Mouse (Mus musculus): ENCODE measurements around the gene Pou2f2.
A peak's percentile ranks its signal among the peaks of the same experiment; 100 is the strongest.

Pou2f2 gene

DNA sequence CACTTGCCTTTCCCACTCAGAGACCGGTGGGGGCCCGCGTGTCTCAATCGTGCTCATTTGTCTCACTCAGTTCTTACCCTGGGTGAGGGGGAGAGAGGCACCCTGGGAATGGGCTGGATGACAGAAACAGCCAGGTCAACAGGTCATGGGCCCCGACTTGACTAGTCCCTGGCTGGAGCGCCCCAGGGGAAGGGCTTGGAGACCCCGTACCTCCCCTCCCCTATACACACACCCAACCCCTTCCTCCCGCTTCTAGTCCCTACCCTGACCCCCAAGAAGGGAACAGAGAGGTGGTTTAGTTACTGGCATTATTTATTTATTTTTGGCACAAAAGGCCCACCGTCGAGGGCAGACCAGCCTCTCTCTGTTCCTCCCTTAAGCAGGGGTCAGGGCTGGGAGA, 91.0 kb downstream of the Pou2f2 start:
- no peak for DNase-seq

DNA sequence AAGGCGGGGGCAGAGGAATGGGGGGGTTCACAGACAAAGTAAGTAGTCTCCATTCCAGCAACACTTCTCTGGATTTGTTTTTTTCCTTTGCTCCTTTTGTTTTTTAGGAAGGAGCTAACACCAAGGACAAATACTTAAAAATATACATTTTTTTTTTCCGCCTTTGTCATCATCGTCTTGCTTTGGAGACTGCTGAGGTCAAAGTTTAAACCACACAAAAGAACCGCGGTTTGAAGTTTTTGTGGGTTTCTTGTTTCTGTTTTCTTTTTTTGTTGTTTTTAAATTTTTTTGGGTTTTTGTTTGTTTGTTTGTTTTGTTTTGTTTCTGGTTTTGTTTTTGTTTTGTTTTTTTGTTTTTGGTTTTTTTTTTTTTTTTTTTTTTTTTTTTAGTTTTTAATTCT, 91.6 kb downstream of the Pou2f2 start:
- DNase-seq = no peak

DNA sequence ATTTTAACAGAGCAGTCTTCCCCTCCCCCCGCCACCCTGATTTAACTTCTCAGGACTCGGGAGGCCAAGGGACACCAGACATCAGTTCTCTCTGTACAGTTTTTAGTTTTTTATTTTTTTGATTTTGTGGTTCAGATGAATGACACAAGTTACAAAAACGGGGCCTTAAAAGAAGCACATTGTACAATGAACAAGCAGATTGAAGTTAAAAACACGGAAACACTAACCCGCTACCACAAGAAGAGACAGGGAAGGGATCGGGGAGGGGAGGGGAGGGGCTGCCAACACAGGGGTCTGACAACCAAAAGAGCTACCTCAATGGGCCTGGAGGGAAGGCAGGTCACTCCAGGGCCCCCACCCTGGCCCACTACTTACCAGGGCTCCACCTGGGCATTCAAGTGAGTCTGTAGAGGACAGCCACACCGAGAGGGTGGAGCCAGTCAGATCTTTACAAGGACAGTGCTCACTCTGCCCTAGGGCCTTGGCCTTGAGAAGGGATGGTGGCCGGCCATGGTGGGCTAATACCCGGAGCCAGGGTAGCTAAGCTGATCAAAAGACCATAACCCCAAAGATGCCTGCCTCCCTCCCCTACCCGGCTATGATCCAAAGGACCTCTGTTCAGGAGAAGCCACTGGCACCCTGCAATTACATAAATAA, 92.1 kb downstream of the Pou2f2 start:
- no peak for DNase-seq

DNA sequence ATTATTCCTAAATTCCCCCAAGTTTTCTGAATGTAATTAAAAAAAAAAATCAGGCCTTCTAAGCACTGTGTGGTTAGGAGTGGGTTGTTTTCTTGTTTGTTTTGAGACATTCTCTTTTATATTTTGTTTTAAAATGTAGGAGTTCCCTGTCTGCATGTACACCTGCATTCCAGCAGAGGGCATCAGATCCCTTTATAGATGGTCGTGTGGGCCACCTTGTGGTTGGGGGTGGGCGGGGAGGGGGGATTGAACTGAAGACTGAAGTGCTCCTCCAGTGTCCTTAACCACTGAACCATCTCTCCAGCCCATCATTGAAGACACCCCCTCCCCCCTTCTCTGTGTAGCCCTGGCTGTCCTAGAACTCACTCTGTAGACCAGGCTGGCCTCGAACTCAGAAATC, 92.9 kb downstream of the Pou2f2 start:
- no peak for DNase-seq

DNA sequence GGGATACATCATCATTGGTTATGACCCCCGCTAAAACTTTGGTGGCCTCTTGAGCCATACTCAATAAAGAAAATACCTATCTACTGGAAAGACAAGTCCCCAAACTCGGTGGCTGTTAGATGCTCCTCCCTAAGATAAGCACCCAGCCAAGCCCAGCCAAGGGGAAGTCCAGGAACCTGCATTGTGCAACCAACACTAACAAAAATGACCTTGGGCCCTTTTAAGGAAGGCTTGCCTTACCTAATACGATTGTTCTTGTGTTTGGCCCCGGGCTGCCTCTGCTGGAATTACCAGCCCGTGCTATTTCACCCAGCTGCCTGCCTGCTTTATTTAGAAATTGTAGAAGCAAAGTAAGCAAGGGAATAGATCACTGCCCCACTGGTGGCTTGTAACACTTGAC, 94.9 kb downstream of the Pou2f2 start:
- DNase-seq = no peak

DNA sequence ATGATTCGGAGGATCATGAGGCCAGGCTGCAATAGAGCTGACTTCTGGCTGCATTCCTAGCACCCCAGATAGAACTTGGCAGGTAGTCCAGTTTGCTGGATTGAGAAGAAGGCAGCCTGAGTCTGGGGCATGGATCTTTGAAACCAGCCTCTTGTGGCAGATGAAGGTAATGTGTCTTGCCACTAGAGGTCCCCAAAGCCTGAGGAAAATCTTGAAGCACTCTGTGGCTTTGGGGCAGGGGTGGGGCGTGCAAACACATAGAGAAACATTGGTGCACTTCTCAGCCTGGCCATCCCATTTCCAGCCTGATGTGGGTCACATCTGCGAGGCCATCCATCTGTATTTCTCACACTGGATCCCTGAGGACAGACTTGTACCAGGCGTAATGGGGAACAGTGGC, 97.0 kb downstream of the Pou2f2 start:
- DNase-seq = peak; percentile 34

DNA sequence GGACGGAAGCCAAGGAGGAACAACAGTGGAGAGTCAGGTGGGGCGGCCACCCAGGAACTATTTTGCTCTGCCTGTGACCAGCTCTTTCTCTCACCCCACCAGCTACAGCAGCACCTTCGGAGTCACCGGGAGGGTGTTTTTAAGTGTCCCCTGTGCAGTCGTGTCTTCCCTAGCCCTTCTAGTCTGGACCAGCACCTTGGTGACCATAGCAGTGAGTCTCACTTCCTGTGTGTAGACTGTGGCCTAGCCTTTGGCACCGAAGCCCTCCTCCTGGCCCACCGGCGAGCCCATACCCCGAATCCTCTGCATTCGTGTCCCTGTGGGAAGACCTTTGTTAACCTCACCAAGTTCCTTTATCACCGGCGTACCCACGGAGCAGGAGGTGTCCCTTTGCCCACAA, 99.1 kb downstream of the Pou2f2 start:
- DNase-seq = no peak

DNA sequence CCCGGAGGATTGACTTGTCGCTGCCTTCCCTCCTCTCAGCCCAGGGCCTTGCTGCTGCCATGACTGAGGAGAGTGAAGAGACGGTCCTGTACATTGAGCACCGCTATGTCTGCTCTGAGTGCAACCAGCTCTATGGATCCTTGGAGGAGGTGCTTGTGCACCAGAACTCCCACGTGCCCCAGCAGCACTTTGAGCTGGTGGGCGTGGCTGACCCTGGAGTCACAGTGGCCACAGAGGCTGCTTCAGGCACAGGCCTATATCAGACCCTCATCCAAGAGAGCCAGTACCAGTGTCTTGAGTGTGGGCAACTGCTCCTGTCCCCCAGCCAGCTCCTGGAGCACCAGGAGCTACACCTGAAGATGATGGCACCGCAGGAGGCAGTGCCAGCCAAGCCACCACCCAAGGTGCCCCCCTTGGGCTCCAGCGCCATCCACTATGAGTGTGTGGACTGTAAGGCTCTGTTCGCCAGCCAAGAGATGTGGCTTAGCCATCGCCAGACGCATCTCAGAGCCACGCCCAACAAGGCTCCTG, 100.0 kb downstream of the Pou2f2 start:
- DNase-seq = no peak

GRCm38 (mm10) chr7:25077414-25077755, 102.1 kb downstream of the Pou2f2 start:
- DNase-seq = no peak

DNA sequence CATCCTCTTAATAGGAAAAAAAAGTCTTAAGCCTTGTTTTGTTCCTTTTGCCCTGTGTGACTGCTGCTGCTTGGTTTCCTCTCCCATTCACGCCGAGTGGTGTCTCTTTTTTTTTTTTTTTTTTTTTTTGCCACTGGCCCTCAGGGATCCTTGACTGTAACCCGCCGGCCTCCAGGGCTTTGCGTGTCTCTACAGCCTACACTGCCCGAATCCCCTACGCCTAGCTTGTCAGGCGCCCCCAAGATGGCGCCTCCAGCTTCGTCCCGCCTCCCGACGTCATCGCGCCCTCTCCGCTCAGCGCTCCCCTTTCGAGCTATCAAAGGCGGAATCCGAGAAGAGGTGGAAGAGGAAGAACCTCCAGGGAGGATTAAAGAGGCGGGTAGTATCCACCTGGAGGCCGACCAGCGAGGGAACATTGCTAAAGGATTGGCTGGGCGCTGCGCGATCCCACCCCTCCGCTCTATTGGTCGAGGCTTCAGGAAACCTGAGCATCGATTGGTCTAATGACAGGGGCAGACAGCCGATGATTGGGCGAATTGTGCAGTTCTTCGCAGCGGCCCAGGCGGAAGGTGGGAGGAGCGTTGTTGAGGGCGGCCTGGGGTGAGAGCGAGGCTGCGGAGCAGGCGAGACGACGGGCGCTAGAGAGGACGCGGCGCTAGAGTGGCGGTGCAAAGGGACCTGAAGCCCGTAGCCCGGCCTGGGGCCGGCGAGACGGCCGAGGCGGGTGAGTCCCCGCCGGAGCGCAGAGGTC, 102.7 kb downstream of the Pou2f2 start:
- peak; percentile 95 for DNase-seq

GRCm38 (mm10) chr7:25076296-25076662, 103.2 kb downstream of the Pou2f2 start:
- DNase-seq = peak; percentile 35

DNA sequence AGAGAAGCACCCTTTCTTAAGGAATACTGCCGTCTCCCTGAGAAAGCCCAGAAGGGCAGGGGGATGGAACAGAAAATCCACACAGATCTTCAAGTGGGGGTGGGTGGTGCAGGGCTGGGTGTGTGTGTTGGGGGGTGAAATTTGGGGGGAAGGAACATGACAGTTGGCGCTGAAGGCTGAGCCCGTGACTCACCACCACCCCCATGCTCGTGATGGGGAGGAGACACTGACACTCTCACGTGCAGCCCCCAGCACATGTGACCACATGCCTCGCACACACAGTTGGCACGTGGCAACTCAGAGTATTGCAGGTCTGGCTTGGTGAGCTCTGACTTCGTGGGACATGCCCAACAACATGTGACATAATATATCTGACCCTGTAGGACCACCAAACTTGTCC, 105.6 kb downstream of the Pou2f2 start:
- DNase-seq = no peak

- DNase-seq = peak; percentile 57
Measured at GRCm38 (mm10) chr7:25072716-25073390, 106.7 kb downstream of the Pou2f2 start.

GRCm38 (mm10) chr7:25071979-25072715, 107.4 kb downstream of the Pou2f2 start, which contains the start of the genes Grik5 and Zfp574:
Grik5 (minus strand) TSS chr7:25072346.
Zfp574 (plus strand) TSS chr7:25072567.
- peak; percentile 46 for DNase-seq

GRCm38 (mm10) chr7:25068724-25069123, 110.8 kb downstream of the Pou2f2 start:
- no peak for DNase-seq

DNA sequence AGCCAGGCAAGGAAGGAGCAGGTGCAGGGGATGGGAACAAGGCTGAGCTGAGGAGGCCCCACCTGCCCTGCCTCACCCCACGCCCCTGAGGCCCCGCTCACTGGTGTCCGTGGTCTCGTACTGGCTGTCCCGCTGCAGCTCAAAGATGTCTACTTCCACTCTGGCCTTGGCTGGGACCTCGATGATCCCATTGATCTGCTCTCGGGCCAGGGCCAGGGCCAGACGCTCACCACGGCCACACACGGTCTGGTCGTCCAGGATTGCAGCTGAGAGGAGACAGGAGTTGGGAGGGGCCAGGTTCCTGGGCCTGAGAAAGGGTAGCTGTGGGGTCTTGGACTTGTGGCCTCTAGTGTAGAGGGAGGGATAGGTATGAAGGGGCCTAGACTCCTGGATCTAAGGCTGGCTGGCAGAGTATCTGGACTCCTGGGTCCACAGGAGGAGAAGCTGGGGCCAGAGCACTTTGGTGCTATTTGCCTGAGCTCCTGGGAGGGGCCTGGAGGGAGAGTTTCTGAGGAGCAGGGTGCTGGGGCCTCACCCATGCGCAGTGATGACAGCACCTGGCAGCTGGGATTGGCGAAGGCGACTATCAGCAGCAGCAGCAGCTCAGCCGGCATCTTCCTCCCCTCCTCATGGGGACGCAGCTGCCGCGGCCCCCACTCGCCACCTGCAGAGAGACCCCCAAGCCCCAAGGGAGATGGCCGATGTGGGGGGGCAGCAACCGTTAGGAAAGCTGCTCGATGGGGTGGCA, 111.4 kb downstream of the Pou2f2 start:
- DNase-seq = no peak

DNA sequence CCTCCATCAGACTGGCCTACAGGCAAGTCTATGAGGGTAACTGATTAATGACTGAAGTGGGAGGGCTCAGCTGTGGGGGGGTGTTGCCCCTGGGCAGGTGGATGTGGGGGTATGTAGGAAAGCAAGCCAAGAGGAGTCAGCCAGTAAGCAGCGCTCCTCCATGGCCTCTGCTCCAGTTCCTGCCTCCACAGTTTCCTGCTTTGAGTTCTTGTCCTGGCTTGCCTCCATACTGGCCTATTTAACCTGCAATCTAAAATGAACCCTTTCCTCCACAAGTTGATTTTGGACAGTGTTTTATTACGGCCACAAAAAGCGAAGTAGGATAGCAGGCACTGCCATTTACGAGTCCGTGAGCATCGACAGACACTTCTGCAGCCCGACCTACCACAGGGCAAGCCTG, 112.2 kb downstream of the Pou2f2 start:
- DNase-seq = no peak

GRCm38 (mm10) chr7:25063900-25064299, 115.6 kb downstream of the Pou2f2 start:
- no peak for DNase-seq

GRCm38 (mm10) chr7:25063346-25063745, 116.2 kb downstream of the Pou2f2 start:
- no peak for DNase-seq

DNA sequence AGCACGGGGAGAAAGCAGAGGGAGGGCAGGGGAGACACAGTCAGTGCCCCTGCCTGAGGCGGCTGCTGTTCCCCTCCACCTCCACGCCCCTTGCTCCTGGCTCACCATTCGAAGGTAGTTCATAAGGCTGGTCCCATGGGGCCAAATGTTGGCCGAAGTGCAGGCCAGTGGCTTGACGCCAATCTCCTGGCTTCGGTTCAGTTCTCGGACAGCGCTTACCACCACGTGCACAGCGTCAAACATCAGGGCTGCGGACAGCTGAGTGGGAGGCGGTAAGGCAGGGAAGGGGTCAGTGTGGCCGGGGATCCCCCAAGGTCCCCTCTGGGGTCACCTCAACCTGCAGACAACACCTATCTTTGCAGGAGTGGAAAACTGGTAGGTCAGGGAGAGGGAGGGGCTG, 120.7 kb downstream of the Pou2f2 start:
- DNase-seq = no peak

DNA sequence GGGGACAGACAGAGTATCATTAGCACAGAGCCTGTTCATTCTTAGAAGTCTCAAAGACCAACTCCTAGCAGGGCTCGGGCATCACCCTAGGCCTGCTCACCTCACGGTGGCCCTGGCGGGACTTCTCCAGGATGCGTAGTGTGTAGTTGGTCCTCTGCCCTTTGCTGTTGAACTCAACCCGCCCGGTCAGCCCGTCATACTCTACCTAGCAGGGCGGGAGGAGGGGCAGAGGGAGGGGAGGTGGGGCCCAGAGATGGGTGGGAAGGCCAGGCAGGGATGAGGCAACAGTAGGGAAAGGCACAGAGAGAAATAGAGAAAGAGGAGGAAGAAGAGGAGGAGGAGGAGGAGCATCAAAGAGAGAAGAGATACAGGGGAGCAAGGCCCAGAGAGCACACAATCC, 121.1 kb downstream of the Pou2f2 start:
- DNase-seq = no peak

DNA sequence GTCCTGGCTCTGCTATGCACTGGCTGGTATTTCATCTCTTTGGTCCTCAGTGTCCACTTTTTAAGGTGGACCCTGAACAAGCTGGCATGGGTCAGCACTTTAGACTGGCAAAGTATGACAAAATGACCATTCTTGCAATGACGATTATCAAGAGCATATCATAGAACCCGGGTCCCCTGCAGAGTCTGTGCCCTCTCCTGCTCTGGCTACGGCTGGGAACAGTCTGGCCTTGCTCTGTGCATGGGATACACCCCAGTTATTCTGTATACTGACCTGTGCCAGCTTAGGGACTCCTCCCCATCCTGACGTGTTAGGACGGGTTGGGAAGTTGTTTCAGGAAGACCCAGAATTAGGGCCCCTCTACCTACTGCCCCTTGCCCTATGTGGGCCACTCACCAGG, 121.6 kb downstream of the Pou2f2 start:
- no peak for DNase-seq
